Mouse (Mus musculus): ENCODE measurements around the gene Mtmr14.

GRCm38 (mm10) chr6:113283500-113283899 is 45.9 kb downstream of the Mtmr14 start:
- TF ChIP-seq POLR2A (IDR thresholded peaks at IDR 0.05; ENCODE audit: insufficient read depth, low read length): peak; percentile 55
- no peak for TF ChIP-seq CTCF (IDR thresholded peaks at IDR 0.05; ENCODE audit: low read depth, low read length)
